Mouse (Mus musculus) c-Kit-positive CD71-positive TER-119-negative erythroid progenitor cells, embryonic 14.5 days (primary cell): ENCODE measurements around the gene Enthd1.

Experiments used
- DNase-seq: peaks from one replicate; pipeline ENCODE4 v3.0.0-alpha.2; 2013; ENCODE audit warnings: low read depth

The Enthd1 gene

DNA sequence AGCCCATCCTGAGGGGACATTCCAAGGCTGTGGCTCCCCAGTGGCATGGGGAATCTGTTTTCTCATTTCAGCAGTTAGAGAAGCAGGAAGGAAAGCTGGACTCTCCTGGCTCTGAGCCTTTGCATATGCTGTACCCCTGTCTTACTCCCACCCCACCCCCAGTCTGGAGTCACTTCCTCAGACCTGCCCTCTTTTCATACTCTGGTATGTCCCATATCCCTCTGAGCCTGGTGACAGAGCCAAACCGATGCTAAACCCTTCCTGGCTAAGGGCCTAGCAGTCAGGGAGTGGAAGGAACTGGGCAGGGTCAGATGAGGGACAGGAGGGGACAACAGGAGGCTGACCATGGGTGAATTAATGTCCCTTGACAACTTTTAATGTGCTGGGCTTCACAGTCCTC is 157.1 kb downstream of the Enthd1 start:
- DNase-seq, result no peak
